Mouse (Mus musculus) 3134 (cell line): ENCODE data around the gene Chpf.

ENCODE experiments used
- DNase-seq: peaks from one replicate; pipeline ENCODE4 v3.0.0-alpha.2; 2011; ENCODE audit warnings: low spot score; ENCODE audit not compliant: insufficient read length; ENCODE audit errors: extremely low read depth

Chpf gene

GRCm38 (mm10) chr1:75478916-75479634 is at the start of gene Chpf, which contains the start of gene Tmem198:
Gene Chpf (minus strand): TSS chr1:75479307.
Gene Tmem198 (plus strand): TSS chr1:75479532.
- peak; percentile 96 for DNase-seq

- DNase-seq = no peak
Measured at GRCm38 (mm10) chr1:75524679-75525078, 45.6 kb upstream of the Chpf start.

GRCm38 (mm10) chr1:75521321-75522031 is 42.4 kb upstream of the Chpf start, which contains the start of gene Stk11ip:
Gene Stk11ip (plus strand): TSS chr1:75521529.
- DNase-seq = peak; percentile 90

GRCm38 (mm10) chr1:75519576-75519975 is 40.5 kb upstream of the Chpf start:
- DNase-seq = no peak

- DNase-seq = no peak
Measured at GRCm38 (mm10) chr1:75518427-75518826, 39.3 kb upstream of the Chpf start.

GRCm38 (mm10) chr1:75517984-75518383 is 38.9 kb upstream of the Chpf start:
- DNase-seq = no peak

GRCm38 (mm10) chr1:75516703-75517380 is 37.7 kb upstream of the Chpf start:
- DNase-seq = no peak

GRCm38 (mm10) chr1:75512550-75512949 is 33.4 kb upstream of the Chpf start:
- no peak for DNase-seq

GRCm38 (mm10) chr1:75511437-75512210 is 32.5 kb upstream of the Chpf start:
- no peak for DNase-seq

- DNase-seq = no peak
Measured at GRCm38 (mm10) chr1:75510154-75510553, 31.0 kb upstream of the Chpf start.

- no peak for DNase-seq
Measured at GRCm38 (mm10) chr1:75509586-75509985, 30.5 kb upstream of the Chpf start.

- no peak for DNase-seq
Measured at GRCm38 (mm10) chr1:75507006-75507405, 27.9 kb upstream of the Chpf start, which contains the start of gene Inha. Gene Inha (plus strand): TSS chr1:75507077.

GRCm38 (mm10) chr1:75505956-75506831 is 27.1 kb upstream of the Chpf start, which contains the start of gene Obsl1:
Gene Obsl1 (minus strand): TSS chr1:75506452.
- DNase-seq = no peak

GRCm38 (mm10) chr1:75505159-75505955 is 26.2 kb upstream of the Chpf start:
- DNase-seq = no peak

GRCm38 (mm10) chr1:75504256-75505045 is 25.3 kb upstream of the Chpf start:
- no peak for DNase-seq

GRCm38 (mm10) chr1:75503651-75503980 is 24.5 kb upstream of the Chpf start:
- DNase-seq = no peak

- no peak for DNase-seq
Measured at GRCm38 (mm10) chr1:75502945-75503650, 24.0 kb upstream of the Chpf start.
